Mouse (Mus musculus) liver, adult 2 months (tissue): ENCODE measurements around the gene Ephb2. TPM values are rescaled to one million over a fixed set of nuclear protein-coding genes. Genes with fewer than 3 reads are reported as not detected.

Source experiments
- DNase-seq: peaks from one replicate; pipeline ENCODE4 v3.0.0-alpha.2; 2011; ENCODE audit warnings: low read depth, low spot score; ENCODE audit errors: extremely low read depth
- H3K27ac ChIP-seq: fragments of 200-500 bp; replicated peaks from 2 replicates; pipeline ENCODE4 v1.5.1; 2012; ENCODE audit warnings: low read depth, mild to moderate bottlenecking, control low read depth, inconsistent platforms, low read length; ENCODE audit not compliant: insufficient read depth
- H3K27me3 ChIP-seq: fragments of 200-500 bp; 2 replicates; pipeline ENCODE4 v1.6.1; 2012; ENCODE audit warnings: mild to moderate bottlenecking, moderate library complexity, low read length, inconsistent platforms; ENCODE audit not compliant: control insufficient read depth, insufficient read depth
- H3K36me3 ChIP-seq: fragments of 200-500 bp; 2 replicates; pipeline ENCODE4 v1.6.1; 2012; ENCODE audit warnings: low read length, inconsistent platforms; ENCODE audit not compliant: control insufficient read depth, insufficient read depth
- H3K4me1 ChIP-seq: fragments of 200-500 bp; 2 replicates; pipeline ENCODE4 v1.6.1; 2011; ENCODE audit warnings: low read length; ENCODE audit not compliant: control insufficient read depth, insufficient read depth
- H3K4me3 ChIP-seq: fragments of 200-500 bp; 2 replicates; pipeline ENCODE4 v1.5.1; 2011; ENCODE audit warnings: low read depth, mild to moderate bottlenecking, control low read depth, low read length, moderate library complexity; ENCODE audit not compliant: insufficient read depth
- H3K79me2 ChIP-seq: fragments of 200-500 bp; 2 replicates; pipeline ENCODE4 v1.6.1; 2012; ENCODE audit warnings: inconsistent platforms, mild to moderate bottlenecking, low read length, moderate library complexity; ENCODE audit not compliant: control insufficient read depth, insufficient read depth
- H3K9ac ChIP-seq: fragments of 200-500 bp; 2 replicates; pipeline ENCODE4 v1.6.1; 2012; ENCODE audit warnings: low read depth, mild to moderate bottlenecking, control low read depth, inconsistent platforms, low read length
- CTCF ChIP-seq: fragments of 200-500 bp; IDR thresholded peaks from 2 replicates; pipeline ENCODE4 v1.5.1; 2011; ENCODE audit warnings: low read depth, low read length, control low read depth
- POLR2A ChIP-seq: fragments of 200-500 bp; IDR thresholded peaks from 2 replicates; pipeline ENCODE4 v1.6.1; 2011; ENCODE audit warnings: low read length, control low read depth; ENCODE audit not compliant: insufficient read depth; ENCODE audit errors: extremely low read depth
- WGBS: fragments of 180-500 bp; shearing (Covaris S2); methylation state at CpG from one replicate; pipeline ENCODE4 v1.1.7; 2018; 5-methylcytosine and 5-hydroxymethylcytosine counted together
- polyA plus RNA-seq: library from polyadenylated mRNA; depleted of rRNA; stranded (reverse); fragments of >200 nt; gene quantifications from 2 replicates; pipeline ENCODE4 v1.2.3, GENCODE M21; 2012
- total RNA-seq: library from RNA; depleted of rRNA; stranded (reverse); fragments of >200 nt; gene quantifications from 2 replicates; pipeline ENCODE4 v1.2.3, GENCODE M21; 2014

Ephb2 gene
- total and polyA plus RNA-seq, 2 experiments = 0.18 to 0.37 TPM

- Histone ChIP-seq H3K4me1 (no peaks in the 10 kb centered on the region), H3K9ac (no peak overlapping the region), H3K4me3 (no peak overlapping the region), H3K27me3 (no peaks in the 10 kb centered on the region), H3K79me2 (no peaks in the 10 kb centered on the region), H3K36me3 (no peaks in the 10 kb centered on the region), H3K27ac (no peak overlapping the region)
- TF ChIP-seq CTCF = no peak
- TF ChIP-seq POLR2A = no peak
- WGBS = 80% methylated on average over 15 of the region's 15 CpGs
- no peak for DNase-seq
Observed at GRCm38 (mm10) chr4:136734210-136734803, 101.5 kb downstream of the Ephb2 start.

GRCm38 (mm10) chr4:136733217-136733865, 102.4 kb downstream of the Ephb2 start:
- Histone ChIP-seq H3K4me3 (no peak overlapping the region), H3K27ac (no peak overlapping the region), H3K27me3 (no peaks in the 10 kb centered on the region), H3K4me1 (no peaks in the 10 kb centered on the region), H3K79me2 (no peaks in the 10 kb centered on the region), H3K9ac (no peak overlapping the region), H3K36me3 (no peaks in the 10 kb centered on the region)
- 41% methylated on average over 11 of the region's 11 CpGs for WGBS
- TF ChIP-seq CTCF = no peak
- TF ChIP-seq POLR2A = no peak
- no peak for DNase-seq

GRCm38 (mm10) chr4:136732536-136733121, 103.2 kb downstream of the Ephb2 start:
- Histone ChIP-seq H3K27me3 (no peaks in the 10 kb centered on the region), H3K4me1 (no peaks in the 10 kb centered on the region), H3K79me2 (no peaks in the 10 kb centered on the region), H3K4me3 (no peak overlapping the region), H3K9ac (no peak overlapping the region), H3K27ac (no peak overlapping the region), H3K36me3 (no peaks in the 10 kb centered on the region)
- no peak for DNase-seq
- WGBS = 54% methylated on average over 7 of the region's 7 CpGs
- no peak for TF ChIP-seq CTCF
- TF ChIP-seq POLR2A = no peak

GRCm38 (mm10) chr4:136731761-136732160, 104.0 kb downstream of the Ephb2 start:
- no peaks in the 10 kb centered on the region for H3K36me3 ChIP-seq
- no peaks in the 10 kb centered on the region for H3K79me2 ChIP-seq
- no peak for TF ChIP-seq POLR2A
- no peak for TF ChIP-seq CTCF
- no peaks in the 10 kb centered on the region for H3K4me1 ChIP-seq
- H3K4me3 ChIP-seq = no peak overlapping the region
- DNase-seq = no peak
- no peaks in the 10 kb centered on the region for H3K27me3 ChIP-seq
- H3K9ac ChIP-seq = no peak overlapping the region
- H3K27ac ChIP-seq = no peak overlapping the region
- 77% methylated on average over 5 of the region's 5 CpGs for WGBS

- WGBS = 74% methylated on average over 13 of the region's 13 CpGs
- TF ChIP-seq CTCF (no peak), POLR2A (no peak)
- Histone ChIP-seq H3K79me2 (no peaks in the 10 kb centered on the region), H3K9ac (no peak overlapping the region), H3K4me1 (no peaks in the 10 kb centered on the region), H3K27ac (no peak overlapping the region), H3K36me3 (no peaks in the 10 kb centered on the region), H3K4me3 (no peak overlapping the region), H3K27me3 (no peaks in the 10 kb centered on the region)
- DNase-seq = no peak
Observed at GRCm38 (mm10) chr4:136731008-136731609, 104.7 kb downstream of the Ephb2 start.
